Mouse (Mus musculus) heart, embryonic 10.5 days (tissue): ENCODE measurements around the gene Bicra. TPM values are rescaled to one million over a fixed set of nuclear protein-coding genes. Genes with fewer than 3 reads are reported as not detected.
A peak's percentile ranks its signal among the peaks of the same experiment; 100 is the strongest.

Source experiments
- DNase-seq: peaks from one replicate; pipeline ENCODE4 v3.0.0-alpha.2; 2017; ENCODE audit warnings: low spot score
- H3K27ac ChIP-seq: fragments of 300-500 bp; sonication (generic); 2 replicates; pipeline ENCODE4 v1.5.1; 2016; ENCODE audit warnings: mild to moderate bottlenecking
- H3K27me3 ChIP-seq: fragments of 300-500 bp; sonication (generic); 2 replicates; pipeline ENCODE4 v1.6.1; 2016; ENCODE audit warnings: mild to moderate bottlenecking; ENCODE audit not compliant: poor library complexity, insufficient read depth, severe bottlenecking
- H3K36me3 ChIP-seq: fragments of 300-500 bp; sonication (generic); 2 replicates; pipeline ENCODE4 v1.6.1; 2016; ENCODE audit warnings: mild to moderate bottlenecking, moderate library complexity
- H3K4me1 ChIP-seq: fragments of 300-500 bp; sonication (generic); 2 replicates; pipeline ENCODE4 v1.6.1; 2016; ENCODE audit warnings: mild to moderate bottlenecking
- H3K4me3 ChIP-seq: fragments of 300-500 bp; sonication (generic); 2 replicates; pipeline ENCODE4 v1.5.1; 2016; ENCODE audit warnings: mild to moderate bottlenecking, moderate library complexity
- H3K9me3 ChIP-seq: fragments of 300-500 bp; sonication (generic); 2 replicates; pipeline ENCODE4 v1.6.1; 2016; ENCODE audit warnings: mild to moderate bottlenecking, moderate library complexity
- WGBS: fragments of 180-500 bp; shearing (Covaris S2); methylation state at CpG from one replicate; pipeline ENCODE4 v1.1.7; 2016; 5-methylcytosine and 5-hydroxymethylcytosine counted together
- polyA plus RNA-seq: library from polyadenylated mRNA; unstranded; fragments of >200 nt; fragmentation: Nextera tagmentation; extraction: Ambion mirVana; gene quantifications from 2 replicates; pipeline ENCODE4 v1.2.1, GENCODE M21; 2016

The Bicra gene
- polyA plus RNA-seq, 1 experiment from 2014 or later, result 7.4 TPM

DNA sequence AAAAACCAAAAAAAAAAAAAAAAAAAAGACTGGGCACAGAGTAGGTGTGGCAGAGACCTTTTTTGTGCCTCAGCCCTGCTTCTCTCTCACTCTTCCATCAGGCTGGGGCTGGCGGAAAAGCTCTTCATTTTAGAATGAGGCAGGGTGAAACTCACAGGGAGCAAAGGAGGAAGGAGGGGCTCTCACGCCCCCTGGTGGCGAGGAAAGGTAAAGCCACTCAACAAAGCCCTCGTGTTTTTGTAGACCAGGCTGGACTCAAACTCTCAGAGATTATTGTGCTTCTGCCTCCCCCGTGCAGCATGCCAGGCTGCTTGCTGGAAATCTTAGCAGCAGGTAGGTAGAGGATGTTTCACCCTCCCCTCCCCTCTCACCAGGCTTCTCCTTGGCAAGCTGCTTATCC lies 73.0 kb downstream of the Bicra start:
- no peak overlapping the region for H3K4me3 ChIP-seq
- DNase-seq, result no peak
- H3K36me3 ChIP-seq, result peaks cover 92% of the 10 kb centered on the region
- H3K9me3 ChIP-seq, result no peaks in the 10 kb centered on the region
- peaks cover 7% of the 10 kb centered on the region; the same call in 1 of the 2 replicates for H3K4me1 ChIP-seq
- WGBS, result 57% methylated on average over 5 of the region's 5 CpGs
- no peak overlapping the region for H3K27ac ChIP-seq
- H3K27me3 ChIP-seq, result no peaks in the 10 kb centered on the region

GRCm38 (mm10) chr7:15972247-15972646 lies 75.5 kb downstream of the Bicra start:
- Histone ChIP-seq H3K27me3 (no peaks in the 10 kb centered on the region), H3K4me1 (peaks cover 4% of the 10 kb centered on the region; the same call in 1 of the 2 replicates), H3K9me3 (no peaks in the 10 kb centered on the region), H3K4me3 (no peak overlapping the region), H3K27ac (no peak overlapping the region), H3K36me3 (peaks cover 67% of the 10 kb centered on the region)
- DNase-seq, result no peak
- 78% methylated on average over 25 of the region's 25 CpGs for WGBS

GRCm38 (mm10) chr7:15969674-15970073 lies 78.0 kb downstream of the Bicra start:
- H3K27me3 ChIP-seq, result no peaks in the 10 kb centered on the region
- no peaks in the 10 kb centered on the region for H3K9me3 ChIP-seq
- peaks cover 13% of the 10 kb centered on the region for H3K4me1 ChIP-seq
- H3K4me3 ChIP-seq, result no peak overlapping the region
- peaks cover 47% of the 10 kb centered on the region for H3K36me3 ChIP-seq
- no peak for DNase-seq
- 86% methylated on average over 3 of the region's 3 CpGs for WGBS
- no peak overlapping the region for H3K27ac ChIP-seq

DNA sequence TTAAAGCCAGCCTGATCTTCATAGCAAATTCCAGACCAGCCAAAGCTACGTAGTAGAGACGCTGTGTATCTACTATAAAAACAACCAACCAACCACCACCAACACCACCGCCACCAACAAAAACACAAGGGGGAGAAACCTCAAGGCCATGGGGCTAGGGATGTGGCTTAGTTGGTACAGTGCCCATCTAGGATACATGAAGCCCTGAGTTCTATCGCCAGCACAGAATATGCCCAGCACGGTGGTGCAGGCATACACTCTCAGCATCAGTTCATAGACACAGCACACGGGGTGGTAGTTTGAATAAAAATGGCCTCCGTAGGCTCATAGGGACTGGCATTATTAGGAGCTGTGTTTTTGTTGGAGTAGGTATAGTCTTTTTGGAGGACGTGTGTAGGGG lies 79.4 kb downstream of the Bicra start:
- H3K36me3 ChIP-seq, result peaks cover 34% of the 10 kb centered on the region
- peaks cover 24% of the 10 kb centered on the region for H3K4me1 ChIP-seq
- H3K27me3 ChIP-seq, result no peaks in the 10 kb centered on the region
- no peak overlapping the region for H3K4me3 ChIP-seq
- DNase-seq, result no peak
- no peak overlapping the region for H3K27ac ChIP-seq
- no peaks in the 10 kb centered on the region for H3K9me3 ChIP-seq
- 88% methylated on average over 8 of the region's 8 CpGs for WGBS

GRCm38 (mm10) chr7:15967312-15967711 lies 80.4 kb downstream of the Bicra start, which contains the start of gene Ehd2:
Ehd2 (minus strand) TSS chr7:15967567.
- H3K4me3 ChIP-seq, result peak within 1 kb of the TSS; percentile 56
- WGBS, result 1% methylated on average over 22 of the region's 22 CpGs
- no peaks in the 10 kb centered on the region for H3K9me3 ChIP-seq
- peak within 1 kb of the TSS; percentile 72 for H3K27ac ChIP-seq
- peaks cover 34% of the 10 kb centered on the region for H3K4me1 ChIP-seq
- no peaks in the 10 kb centered on the region for H3K27me3 ChIP-seq
- DNase-seq, result peak; percentile 89
- H3K36me3 ChIP-seq, result peaks cover 24% of the 10 kb centered on the region

DNA sequence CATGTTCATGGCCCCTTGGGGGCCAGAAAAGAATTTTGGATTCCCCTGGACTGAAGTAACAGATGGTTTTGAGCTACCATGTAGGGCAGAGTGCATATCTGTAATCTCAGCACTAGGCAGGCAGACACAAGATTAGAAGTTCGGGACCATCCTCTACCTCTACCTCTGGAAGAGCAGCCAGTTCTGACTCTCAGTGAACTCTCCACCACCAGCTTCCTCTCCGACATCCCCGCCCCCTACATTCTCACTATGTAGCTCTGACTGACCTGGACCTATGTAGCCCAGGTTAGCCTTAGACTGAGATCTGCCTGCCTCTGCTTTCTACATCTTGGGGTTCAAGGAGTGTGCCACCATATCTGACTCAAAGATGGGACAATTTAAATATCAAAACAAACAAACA lies 81.2 kb downstream of the Bicra start:
- H3K36me3 ChIP-seq, result peaks cover 15% of the 10 kb centered on the region
- 53% methylated on average over 3 of the region's 3 CpGs for WGBS
- H3K27me3 ChIP-seq, result no peaks in the 10 kb centered on the region
- no peak overlapping the region for H3K27ac ChIP-seq
- H3K4me3 ChIP-seq, result peak overlapping the region; percentile 56
- DNase-seq, result no peak
- H3K4me1 ChIP-seq, result peaks cover 42% of the 10 kb centered on the region
- H3K9me3 ChIP-seq, result no peaks in the 10 kb centered on the region

- Histone ChIP-seq H3K36me3 (0 out of 2 replicates have a peak, but pooled peaks cover 5% of the 10 kb centered on the region), H3K27me3 (no peaks in the 10 kb centered on the region), H3K4me1 (peaks cover 52% of the 10 kb centered on the region), H3K9me3 (no peaks in the 10 kb centered on the region), H3K27ac (peak overlapping the region; percentile 24; the same call in 1 of the 2 replicates), H3K4me3 (no peak overlapping the region)
- no peak for DNase-seq
- WGBS, result 76% methylated on average over 32 of the region's 32 CpGs
Observed at GRCm38 (mm10) chr7:15963798-15964652, 83.7 kb downstream of the Bicra start.

DNA sequence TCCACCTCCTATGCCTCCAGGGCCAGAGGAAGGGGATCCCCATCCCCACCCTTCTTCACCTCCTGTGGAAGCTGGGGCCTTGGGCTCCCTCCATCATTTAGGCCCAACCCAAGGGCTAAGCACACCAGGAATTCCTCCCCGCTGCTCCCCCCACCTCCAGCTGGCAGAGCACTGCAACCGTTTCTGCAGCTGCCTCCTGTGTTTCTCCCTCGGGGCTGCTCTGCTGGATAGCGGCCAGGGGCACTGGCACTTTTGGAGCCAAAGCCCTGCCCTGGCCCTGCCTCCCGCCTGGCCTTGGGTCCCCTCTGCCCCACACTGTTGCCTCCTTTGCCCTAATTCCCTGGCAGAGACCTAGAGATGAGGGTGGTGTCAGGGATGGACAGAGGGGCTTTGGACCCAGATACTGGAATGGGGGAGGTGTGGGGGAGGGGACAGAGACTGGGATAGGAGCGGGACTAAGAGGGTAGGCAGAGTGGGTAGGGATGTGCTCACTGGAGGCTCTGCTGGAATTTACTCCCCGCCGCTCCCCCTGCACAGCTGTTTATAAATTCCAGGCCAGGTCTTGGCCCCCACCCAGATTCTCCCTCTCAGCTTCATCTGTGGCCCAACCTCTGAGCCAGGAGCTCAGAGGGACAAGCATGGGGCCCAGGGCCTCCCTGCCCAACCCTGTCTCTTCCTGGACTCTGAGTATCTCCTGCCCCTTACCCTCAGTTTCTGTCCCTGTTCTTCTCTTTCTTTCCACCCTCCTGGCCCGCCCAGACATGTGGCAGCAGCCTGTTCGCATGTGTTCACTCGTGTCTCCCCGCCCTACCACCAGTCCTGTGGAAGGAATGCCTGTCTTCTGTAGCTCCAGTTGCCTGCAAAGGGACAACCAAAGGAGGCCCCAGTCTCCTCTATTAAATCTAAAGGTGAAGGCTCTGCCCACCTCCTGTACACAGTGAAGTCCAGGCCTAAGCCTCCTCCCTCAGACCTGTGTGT lies 85.1 kb downstream of the Bicra start:
- WGBS, result 25% methylated on average over 12 of the region's 12 CpGs
- Histone ChIP-seq H3K36me3 (peaks cover 16% of the 10 kb centered on the region; the same call in 1 of the 2 replicates), H3K9me3 (no peaks in the 10 kb centered on the region), H3K4me1 (peaks cover 52% of the 10 kb centered on the region), H3K4me3 (peak overlapping the region; percentile 20; the same call in 1 of the 2 replicates), H3K27me3 (no peaks in the 10 kb centered on the region), H3K27ac (peak overlapping the region; percentile 65)
- no peak for DNase-seq

- H3K4me1 ChIP-seq, result peaks cover 44% of the 10 kb centered on the region
- H3K4me3 ChIP-seq, result no peak overlapping the region
- H3K27me3 ChIP-seq, result no peaks in the 10 kb centered on the region
- peak overlapping the region; percentile 65; the same call in 1 of the 2 replicates for H3K27ac ChIP-seq
- WGBS, result 86% methylated on average over 7 of the region's 7 CpGs
- peaks cover 24% of the 10 kb centered on the region for H3K36me3 ChIP-seq
- H3K9me3 ChIP-seq, result no peaks in the 10 kb centered on the region
- DNase-seq, result no peak
Observed at GRCm38 (mm10) chr7:15961798-15962197, 85.9 kb downstream of the Bicra start.

GRCm38 (mm10) chr7:15961239-15961638 lies 86.5 kb downstream of the Bicra start:
- Histone ChIP-seq H3K4me1 (peaks cover 44% of the 10 kb centered on the region), H3K9me3 (no peaks in the 10 kb centered on the region), H3K27me3 (no peaks in the 10 kb centered on the region), H3K27ac (no peak overlapping the region), H3K4me3 (no peak overlapping the region), H3K36me3 (peaks cover 28% of the 10 kb centered on the region)
- 57% methylated on average over 4 of the region's 4 CpGs for WGBS
- DNase-seq, result no peak

DNA sequence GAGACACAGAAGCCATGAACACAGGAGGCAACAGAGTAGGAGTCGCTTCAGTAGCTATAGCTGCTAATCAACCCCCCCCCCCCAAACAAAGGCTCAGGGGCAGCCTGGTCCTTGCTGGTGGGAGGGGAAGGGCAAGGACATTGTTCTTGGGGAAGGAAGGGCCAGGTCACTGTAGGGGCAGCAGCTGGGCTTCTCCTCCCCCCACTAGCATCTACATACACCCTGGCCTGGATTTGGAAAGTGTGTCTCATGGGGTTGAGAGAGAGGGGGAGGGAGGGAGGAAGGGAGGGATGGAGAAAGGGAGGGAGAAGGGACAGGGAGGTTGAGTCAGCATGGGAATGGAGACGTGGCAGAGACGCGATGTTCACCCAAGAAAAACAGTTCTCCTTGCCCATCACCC lies 87.0 kb downstream of the Bicra start:
- H3K36me3 ChIP-seq, result peaks cover 28% of the 10 kb centered on the region

DNA sequence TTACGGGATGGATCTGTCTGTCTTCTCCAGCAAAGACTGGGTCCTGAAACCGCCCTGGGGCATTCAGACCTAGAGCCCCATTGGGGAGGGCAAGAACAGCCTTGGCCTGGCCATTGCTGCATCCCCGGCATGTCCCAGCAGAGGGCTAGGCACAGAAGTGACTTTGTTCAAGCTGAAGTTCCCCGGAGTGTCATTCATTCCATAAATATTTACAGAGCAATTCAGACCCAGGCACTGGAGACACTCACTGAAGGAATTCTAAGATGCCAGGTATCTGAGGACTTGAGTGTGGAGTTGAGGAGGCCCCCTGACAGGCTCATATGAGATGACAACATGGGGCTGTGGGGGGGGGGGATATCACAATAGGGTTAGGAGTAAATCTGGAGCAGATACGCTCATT lies 91.6 kb downstream of the Bicra start:
- Histone ChIP-seq H3K36me3 (peaks cover 42% of the 10 kb centered on the region), H3K4me3 (no peak overlapping the region), H3K27ac (peak overlapping the region; percentile 73; the same call in 1 of the 2 replicates), H3K4me1 (peaks cover 30% of the 10 kb centered on the region), H3K27me3 (no peaks in the 10 kb centered on the region), H3K9me3 (0 out of 2 replicates have a peak, but pooled peaks cover 4% of the 10 kb centered on the region)
- 59% methylated on average over 5 of the region's 5 CpGs for WGBS
- no peak for DNase-seq

More for the DNA sequence above, 87.0 kb downstream of the Bicra start:
- WGBS, result 45% methylated on average over 4 of the region's 4 CpGs
- no peak overlapping the region for H3K27ac ChIP-seq
- no peaks in the 10 kb centered on the region for H3K9me3 ChIP-seq
- H3K4me1 ChIP-seq, result peaks cover 48% of the 10 kb centered on the region
- H3K27me3 ChIP-seq, result no peaks in the 10 kb centered on the region
- H3K4me3 ChIP-seq, result no peak overlapping the region
- no peak for DNase-seq
